In genomic region chr1:192061666-192062306, GRCm38 (mm10) we compare ENCODE assay signal across 9 mouse cellular contexts. TPM values are rescaled to one million over a fixed set of nuclear protein-coding genes. Genes with fewer than 3 reads are reported as not detected.
DNase-seq lines count a peak whose midpoint lies in the region; ATAC-seq and TF ChIP-seq lines count a peak whose summit lies in the region.
"Had no signal": no experiment of that assay in that cellular context is flagged by ENCODE, and none has a peak within 500 bp of the region (broad histone marks: within the 10 kb centered on the region; RNA-seq: fewer than 3 reads in every experiment).

No protein-coding gene starts in this region.

- peak; percentile 84 for DNase-seq in 3134 (ENCODE audit: extremely low read depth, insufficient read length, low spot score)
- peak; percentile 69 for DNase-seq in gastrocnemius, adult 18-20 months (ENCODE audit: low spot score)
- DNase-seq in induced T-regulatory cell, adult 2 months (ENCODE audit: low read depth) = peak; percentile 51
- DNase-seq in lung, embryonic 14.5 days = peak; percentile 77
- DNase-seq in retina, postnatal 1 day = no peak
- no peak for DNase-seq in spleen, postnatal 4 days (ENCODE audit: low spot score in 2 of 2)

- peaks cover 3% of the 10 kb centered on the region; the same call in 1 of the 2 replicates for H3K9me3 ChIP-seq in lung, embryonic 14.5 days (ENCODE audit: low read depth, low read length)
- H3K9me3 ChIP-seq: midbrain, embryonic 12.5 days had no signal

- peaks cover 34% of the 10 kb centered on the region for H3K36me3 ChIP-seq in C2C12 (ENCODE audit: control insufficient read depth, insufficient read depth)
- H3K36me3 ChIP-seq in lung, embryonic 14.5 days (ENCODE audit: insufficient read depth) = peaks cover 44% of the 10 kb centered on the region
- H3K36me3 ChIP-seq: midbrain, embryonic 12.5 days had no signal

- H3K79me2 ChIP-seq in C2C12 (ENCODE audit: control insufficient read depth, insufficient read depth) = no peaks in the 10 kb centered on the region

- H3K4me2 ChIP-seq in lung, embryonic 14.5 days = no peak overlapping the region
- H3K4me2 ChIP-seq: midbrain, embryonic 12.5 days had no signal

- H3K27me3 ChIP-seq in C2C12 (ENCODE audit: control insufficient read depth, insufficient read depth, insufficient read length) = no peaks in the 10 kb centered on the region
- no peaks in the 10 kb centered on the region for H3K27me3 ChIP-seq in lung, embryonic 14.5 days (ENCODE audit: insufficient read depth, low read length)
- H3K27me3 ChIP-seq: midbrain, embryonic 12.5 days had no signal

- WGBS in lung, embryonic 14.5 days = 33% methylated on average over 4 of the region's 4 CpGs

- H3ac ChIP-seq in C2C12 (ENCODE audit: control insufficient read depth, insufficient read length, low read depth) = no peak overlapping the region

- no peaks in the 10 kb centered on the region for H3K4me1 ChIP-seq in lung, embryonic 14.5 days (ENCODE audit: insufficient read depth)
- H3K4me1 ChIP-seq: midbrain, embryonic 12.5 days had no signal

- H3K79me3 ChIP-seq in C2C12 (ENCODE audit: low read depth) = no peaks in the 10 kb centered on the region

- no peak for TF ChIP-seq CTCF in C2C12 (IDR thresholded peaks at IDR 0.05; ENCODE audit: control insufficient read depth, insufficient read depth, insufficient read length)
- TF ChIP-seq CTCF in lung, embryonic 14.5 days (IDR thresholded peaks at IDR 0.05; ENCODE audit: low read depth) = no peak

- no peak overlapping the region for H3K9ac ChIP-seq in lung, embryonic 14.5 days
- H3K9ac ChIP-seq: midbrain, embryonic 12.5 days had no signal

- H3K4me3 ChIP-seq in C2C12 (ENCODE audit: insufficient read depth, poor library complexity, severe bottlenecking) = no peak overlapping the region
- no peak overlapping the region for H3K4me3 ChIP-seq in lung, embryonic 14.5 days (ENCODE audit: low read depth, low read length)
- H3K4me3 ChIP-seq: midbrain, embryonic 12.5 days had no signal

- H3K27ac ChIP-seq in lung, embryonic 14.5 days (ENCODE audit: low read depth) = no peak overlapping the region
- H3K27ac ChIP-seq: midbrain, embryonic 12.5 days had no signal

- ATAC-seq in lung, embryonic 14.5 days (ENCODE audit: insufficient read depth) = peak; percentile 92
- no peak for ATAC-seq in erythroid progenitor cell, adult 5-6 weeks (replicated peaks; ENCODE audit: low FRiP score, poor library complexity, severe bottlenecking)

TF ChIP-seq in C2C12, 6 proteins besides CTCF, POLR2A, EP300 and RAD21:
- TF ChIP-seq MYOD1 (IDR thresholded peaks at IDR 0.05; ENCODE audit: control insufficient read depth, insufficient read length, low read depth) (peak; percentile 85), MYOG (IDR thresholded peaks at IDR 0.05; ENCODE audit: control insufficient read depth, extremely low read depth, insufficient read length) (no peak), MAX (IDR thresholded peaks at IDR 0.05) (peak; percentile 54), USF1 (IDR thresholded peaks at IDR 0.05; ENCODE audit: low read depth) (peak; percentile 6), FOSL1 (IDR thresholded peaks at IDR 0.05; ENCODE audit: insufficient read depth, low read length, poor library complexity, severe bottlenecking) (peak; percentile 88), CEBPB (IDR thresholded peaks at IDR 0.05; ENCODE audit: low read depth) (no peak)

RNA-seq across cellular contexts. Expression of gene Traf5, which starts 30.6 kb away (rescaled TPM):
- 20.5 TPM for polyA plus RNA-seq in C2C12 (2012; fragmentation: generic; extraction: Trizol)
- 1 to 10 TPM; 1.5 to 3.6 TPM for total RNA-seq in gastrocnemius, adult 18-20 months (2021)
- 20.1 and 22.8 TPM in 2 replicates for polyA plus RNA-seq in lung, embryonic 14.5 days (2014; fragmentation: Nextera tagmentation; extraction: Ambion mirVana)
- 6.1 and 16.3 TPM in 2 replicates for total RNA-seq in erythroid progenitor cell, adult 5-6 weeks (2015; ENCODE audit: low replicate concordance)
- total RNA-seq in erythroid progenitor cell, adult 5-6 weeks (2017; ENCODE audit: low replicate concordance) = 9.1 and 16.4 TPM in 2 replicates

Comparison
In these comparisons a context has a peak if more than half of its experiments do, and no peak if none do; other contexts are left out.
1. DNase-seq: peak in 3134 (single experiment), gastrocnemius, adult 18-20 months (single experiment), induced T-regulatory cell, adult 2 months (single experiment) and lung, embryonic 14.5 days (single experiment); none in retina, postnatal 1 day (single experiment) and spleen, postnatal 4 days (0 of 2).